Mouse (Mus musculus): ENCODE results near the gene Crocc2. TPM values are rescaled to one million over a fixed set of nuclear protein-coding genes. Genes with fewer than 3 reads are reported as not detected.
A peak's percentile ranks its signal among the peaks of the same experiment; 100 is the strongest.

Crocc2 gene
- total and polyA plus RNA-seq, 2 experiments from 2014 or later, result 0.08 to 0.34 TPM

DNA sequence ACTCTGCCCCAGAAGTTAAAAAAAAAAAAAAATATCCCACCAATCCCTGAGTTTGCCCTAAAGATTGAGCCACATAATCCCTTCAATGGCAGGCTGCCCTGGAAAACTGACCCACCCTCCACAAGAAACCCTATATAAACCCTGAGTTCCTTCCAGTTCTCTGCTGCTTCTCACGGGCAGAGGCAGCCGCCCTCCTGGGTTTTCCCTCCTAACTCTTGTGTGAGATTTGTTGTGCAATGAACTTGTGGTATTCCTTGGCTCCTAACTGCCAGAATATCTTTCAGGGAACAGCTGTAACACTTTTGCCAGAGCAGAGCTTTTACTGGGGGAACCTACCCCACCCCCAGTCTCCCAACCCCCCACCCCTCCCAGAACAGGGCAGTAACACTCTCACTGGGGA, 84.1 kb downstream of the Crocc2 start:
- Histone ChIP-seq H3K9ac (replicated peaks; ENCODE audit: low read depth, low read length) (no peak overlapping the region), H3K27ac (ENCODE audit: low read depth) (no peak overlapping the region), H3K4me2 (ENCODE audit: low read depth, low read length) (no peak overlapping the region), H3K9me3 (replicated peaks; ENCODE audit: control insufficient read depth, low read length) (no peaks in the 10 kb centered on the region), H3K4me3 (ENCODE audit: low read depth, low read length) (no peak overlapping the region), H3K36me3 (replicated peaks; ENCODE audit: control insufficient read depth, insufficient read depth, low read length) (no peaks in the 10 kb centered on the region), H3K4me1 (ENCODE audit: control insufficient read depth, insufficient read depth) (no peaks in the 10 kb centered on the region), H3K27me3 (ENCODE audit: control insufficient read depth, insufficient read depth, low read length) (no peaks in the 10 kb centered on the region)
- DNase-seq (ENCODE audit: low spot score), result no peak
- TF ChIP-seq CTCF (IDR thresholded peaks at IDR 0.05; ENCODE audit: low read depth), result no peak
- no peak for TF ChIP-seq EP300 (IDR thresholded peaks at IDR 0.05; ENCODE audit: low read depth)
- WGBS, result 28% methylated on average over 2 of the region's 2 CpGs
- no peak for ATAC-seq (ENCODE audit: insufficient read depth, low read depth)

DNA sequence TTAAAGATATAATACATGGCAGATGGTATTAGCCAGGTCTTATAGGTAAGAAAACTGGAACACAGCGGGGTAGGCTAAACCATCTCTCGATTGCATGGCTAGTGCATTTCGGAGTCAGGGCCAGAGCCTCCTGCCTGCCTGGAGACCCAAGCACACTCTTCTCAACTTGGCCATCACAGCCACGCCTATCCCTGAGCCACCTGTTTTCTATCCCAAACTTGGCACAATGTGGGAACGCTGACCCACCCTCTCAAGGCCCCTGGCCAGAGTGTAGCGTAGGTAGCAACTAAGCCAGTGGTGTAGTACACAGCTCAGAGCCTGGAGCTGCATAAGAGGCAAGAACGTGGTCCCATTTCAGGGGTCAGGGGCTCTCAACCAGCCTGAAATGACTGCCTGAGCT, 87.2 kb downstream of the Crocc2 start:
- no peak for DNase-seq (ENCODE audit: low spot score)
- no peaks in the 10 kb centered on the region for H3K36me3 ChIP-seq (replicated peaks; ENCODE audit: control insufficient read depth, insufficient read depth, low read length)
- no peak for ATAC-seq (ENCODE audit: insufficient read depth, low read depth)
- WGBS, result 83% methylated on average over 7 of the region's 7 CpGs
- no peaks in the 10 kb centered on the region for H3K27me3 ChIP-seq (ENCODE audit: control insufficient read depth, insufficient read depth, low read length)
- no peaks in the 10 kb centered on the region for H3K9me3 ChIP-seq (replicated peaks; ENCODE audit: control insufficient read depth, low read length)
- no peak overlapping the region for H3K4me2 ChIP-seq (ENCODE audit: low read depth, low read length)
- no peaks in the 10 kb centered on the region for H3K4me1 ChIP-seq (ENCODE audit: control insufficient read depth, insufficient read depth)
- no peak overlapping the region for H3K4me3 ChIP-seq (ENCODE audit: low read depth, low read length)
- no peak overlapping the region for H3K27ac ChIP-seq (ENCODE audit: low read depth)
- TF ChIP-seq EP300 (IDR thresholded peaks at IDR 0.05; ENCODE audit: low read depth), result no peak
- TF ChIP-seq CTCF (IDR thresholded peaks at IDR 0.05; ENCODE audit: low read depth), result no peak
- no peak overlapping the region for H3K9ac ChIP-seq (replicated peaks; ENCODE audit: low read depth, low read length)

DNA sequence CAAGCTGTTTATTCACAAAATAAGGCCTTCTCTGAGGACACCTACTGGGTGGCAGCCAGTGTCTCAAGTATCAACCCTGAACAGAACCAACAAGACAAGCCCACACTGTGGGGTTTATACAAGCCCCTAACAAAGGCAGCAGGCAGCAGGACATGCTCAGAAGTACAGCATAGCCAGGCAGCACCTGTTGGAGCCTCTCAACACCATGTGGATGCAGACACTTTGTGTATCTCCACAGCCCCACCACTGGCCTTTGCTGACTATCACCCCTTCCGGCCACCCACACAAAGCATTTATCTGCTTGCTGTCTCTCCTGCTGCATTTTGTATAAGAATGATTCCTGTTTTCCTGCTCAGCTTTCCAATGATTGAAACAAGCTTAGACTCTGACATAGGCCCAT, 89.0 kb downstream of the Crocc2 start:
- TF ChIP-seq EP300 (IDR thresholded peaks at IDR 0.05; ENCODE audit: low read depth) (no peak), CTCF (IDR thresholded peaks at IDR 0.05; ENCODE audit: low read depth) (no peak)
- WGBS, result 76% methylated on average over 1 of the region's 1 CpGs
- no peak overlapping the region for H3K9ac ChIP-seq (replicated peaks; ENCODE audit: low read depth, low read length)
- DNase-seq (ENCODE audit: low spot score), result no peak
- H3K4me1 ChIP-seq (ENCODE audit: control insufficient read depth, insufficient read depth), result no peaks in the 10 kb centered on the region
- no peaks in the 10 kb centered on the region for H3K36me3 ChIP-seq (replicated peaks; ENCODE audit: control insufficient read depth, insufficient read depth, low read length)
- ATAC-seq (ENCODE audit: insufficient read depth, low read depth), result no peak
- H3K27me3 ChIP-seq (ENCODE audit: control insufficient read depth, insufficient read depth, low read length), result no peaks in the 10 kb centered on the region
- H3K4me3 ChIP-seq (ENCODE audit: low read depth, low read length), result no peak overlapping the region
- no peak overlapping the region for H3K27ac ChIP-seq (ENCODE audit: low read depth)
- no peaks in the 10 kb centered on the region for H3K9me3 ChIP-seq (replicated peaks; ENCODE audit: control insufficient read depth, low read length)
- no peak overlapping the region for H3K4me2 ChIP-seq (ENCODE audit: low read depth, low read length)

DNA sequence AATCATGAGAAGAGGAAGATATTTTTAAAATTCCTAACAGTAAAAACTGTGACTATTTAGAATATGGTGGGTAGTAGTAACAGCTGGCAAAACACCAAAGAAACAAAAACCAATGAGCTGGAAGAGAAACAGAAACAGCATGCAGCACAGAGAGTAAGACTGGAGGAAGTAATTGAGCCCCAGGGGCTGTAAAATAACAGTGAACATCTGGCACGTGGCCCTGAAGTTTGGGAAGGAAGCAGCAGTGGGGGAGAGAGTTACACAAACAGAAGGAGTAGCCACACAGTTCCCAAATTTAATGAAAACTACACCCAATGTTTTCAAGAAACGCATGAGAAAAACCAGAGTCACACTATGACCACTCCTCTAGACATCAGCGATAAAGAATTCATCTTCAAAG, 98.7 kb downstream of the Crocc2 start:
- H3K9me3 ChIP-seq (replicated peaks; ENCODE audit: control insufficient read depth, low read length), result no peaks in the 10 kb centered on the region
- H3K36me3 ChIP-seq (replicated peaks; ENCODE audit: control insufficient read depth, insufficient read depth, low read length), result peaks cover 5% of the 10 kb centered on the region; the same call in 1 of the 2 replicates
- ATAC-seq (ENCODE audit: insufficient read depth, low read depth), result no peak
- H3K4me1 ChIP-seq (ENCODE audit: control insufficient read depth, insufficient read depth), result no peaks in the 10 kb centered on the region
- no peak overlapping the region for H3K4me3 ChIP-seq (ENCODE audit: low read depth, low read length)
- TF ChIP-seq EP300 (IDR thresholded peaks at IDR 0.05; ENCODE audit: low read depth), result no peak
- no peak for TF ChIP-seq CTCF (IDR thresholded peaks at IDR 0.05; ENCODE audit: low read depth)
- no peaks in the 10 kb centered on the region for H3K27me3 ChIP-seq (ENCODE audit: control insufficient read depth, insufficient read depth, low read length)
- no peak overlapping the region for H3K9ac ChIP-seq (replicated peaks; ENCODE audit: low read depth, low read length)
- no peak overlapping the region for H3K27ac ChIP-seq (ENCODE audit: low read depth)
- DNase-seq (ENCODE audit: low spot score), result peak; percentile 20
- WGBS, result 41% methylated on average over 3 of the region's 3 CpGs
- H3K4me2 ChIP-seq (ENCODE audit: low read depth, low read length), result no peak overlapping the region

DNA sequence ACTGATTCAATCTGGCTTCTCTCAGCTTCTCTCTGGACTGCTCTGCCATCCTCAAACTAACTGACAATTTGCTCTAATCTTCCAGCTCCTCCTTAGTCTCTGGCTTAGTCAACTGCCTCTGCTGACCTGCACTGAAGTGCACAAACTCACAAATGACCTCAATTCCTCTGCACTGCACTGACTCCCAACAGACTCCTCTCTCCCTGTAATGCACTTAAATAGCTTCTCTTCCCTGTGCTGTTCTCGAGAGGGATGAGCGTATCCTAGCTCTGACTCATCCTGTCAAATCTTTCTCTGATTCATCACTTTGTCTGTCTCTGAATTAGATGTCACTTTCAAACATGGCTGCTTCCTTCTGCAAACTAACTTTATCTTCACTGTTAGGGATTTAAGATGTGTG, 99.7 kb downstream of the Crocc2 start:
- H3K27me3 ChIP-seq (ENCODE audit: control insufficient read depth, insufficient read depth, low read length), result no peaks in the 10 kb centered on the region
- no peak overlapping the region for H3K9ac ChIP-seq (replicated peaks; ENCODE audit: low read depth, low read length)
- no peak overlapping the region for H3K4me2 ChIP-seq (ENCODE audit: low read depth, low read length)
- ATAC-seq (ENCODE audit: insufficient read depth, low read depth), result no peak
- H3K4me3 ChIP-seq (ENCODE audit: low read depth, low read length), result no peak overlapping the region
- H3K36me3 ChIP-seq (replicated peaks; ENCODE audit: control insufficient read depth, insufficient read depth, low read length), result peaks cover 5% of the 10 kb centered on the region; the same call in 1 of the 2 replicates
- H3K27ac ChIP-seq (ENCODE audit: low read depth), result no peak overlapping the region
- 79% methylated on average over 2 of the region's 2 CpGs for WGBS
- no peak for DNase-seq (ENCODE audit: low spot score)
- TF ChIP-seq EP300 (IDR thresholded peaks at IDR 0.05; ENCODE audit: low read depth) (no peak), CTCF (IDR thresholded peaks at IDR 0.05; ENCODE audit: low read depth) (no peak)
- no peaks in the 10 kb centered on the region for H3K9me3 ChIP-seq (replicated peaks; ENCODE audit: control insufficient read depth, low read length)
- H3K4me1 ChIP-seq (ENCODE audit: control insufficient read depth, insufficient read depth), result no peaks in the 10 kb centered on the region

- Histone ChIP-seq H3K4me2 (ENCODE audit: low read depth, low read length) (no peak overlapping the region), H3K27ac (ENCODE audit: low read depth) (no peak overlapping the region), H3K9ac (replicated peaks; ENCODE audit: low read depth, low read length) (no peak overlapping the region), H3K9me3 (replicated peaks; ENCODE audit: control insufficient read depth, low read length) (no peaks in the 10 kb centered on the region), H3K36me3 (replicated peaks; ENCODE audit: control insufficient read depth, insufficient read depth, low read length) (no peaks in the 10 kb centered on the region), H3K4me1 (ENCODE audit: control insufficient read depth, insufficient read depth) (no peaks in the 10 kb centered on the region), H3K4me3 (ENCODE audit: low read depth, low read length) (no peak overlapping the region), H3K27me3 (ENCODE audit: control insufficient read depth, insufficient read depth, low read length) (no peaks in the 10 kb centered on the region)
- ATAC-seq (ENCODE audit: insufficient read depth, low read depth), result no peak
- no peak for TF ChIP-seq EP300 (IDR thresholded peaks at IDR 0.05; ENCODE audit: low read depth)
- DNase-seq (ENCODE audit: low spot score), result no peak
- 56% methylated on average over 3 of the region's 3 CpGs for WGBS
These were observed 102.2 kb downstream of the Crocc2 start for GRCm38 (mm10) chr1:93270516-93271240.

Measured in heart, postnatal 0 days (tissue).